Comparison of ENCODE assay signal across 10 mouse cellular contexts in genomic region chr2:27223012-27223421, GRCm38 (mm10). TPM values are rescaled to one million over a fixed set of nuclear protein-coding genes. Genes with fewer than 3 reads are reported as not detected.
DNase-seq lines count a peak whose midpoint lies in the region; TF ChIP-seq lines count a peak whose summit lies in the region.
"Had no signal": no experiment of that assay in that cellular context is flagged by ENCODE, and none has a peak within 500 bp of the region (broad histone marks: within the 10 kb centered on the region; RNA-seq: fewer than 3 reads in every experiment).

No protein-coding gene starts in this region.

- no peak for TF ChIP-seq CTCF in thymus, adult 2 months (IDR thresholded peaks at IDR 0.05; ENCODE audit: borderline replicate concordance, control insufficient read depth, extremely low read depth, insufficient read depth, low read length, poor library complexity)

- no peaks in the 10 kb centered on the region for H3K4me1 ChIP-seq in thymus, adult 2 months (replicated peaks; ENCODE audit: control insufficient read depth, insufficient read depth, low read length)

- no peak for TF ChIP-seq POLR2A in thymus, adult 2 months (IDR thresholded peaks at IDR 0.05; ENCODE audit: control insufficient read depth, extremely low read depth, insufficient read depth, low read length, poor library complexity)

- intact Hi-C loops in left cerebral cortex, postnatal 36 days (cut with DNase I): no loop called here

- peak; percentile 39 for DNase-seq in gastrocnemius, postnatal 25 days
- no peak for DNase-seq in gastrocnemius, adult 18-20 months (ENCODE audit: low spot score)
- DNase-seq in brain, adult 2 months (ENCODE audit: low read depth, low spot score): peak; percentile 91
- DNase-seq in cerebellum, postnatal 36 days: peak; percentile 58
- peak; percentile 76 to 82 for DNase-seq in left cerebral cortex, postnatal 36 days (ENCODE audit: low spot score in 2 of 2)
- DNase-seq in kidney, postnatal 14 days: no peak
- no peak for DNase-seq in embryo, embryonic 9.5 days (ENCODE audit: extremely low spot score)
- DNase-seq in thymus, adult 2 months: no peak

- WGBS in thymus, adult 2 months: 97% methylated on average over 7 of the region's 7 CpGs

- no peak overlapping the region for H3K27ac ChIP-seq in thymus, adult 2 months (ENCODE audit: control insufficient read depth, insufficient read depth, low read length)
- H3K27ac ChIP-seq: limb, embryonic 15.5 days; stomach, postnatal 0 days had no signal

- H3K4me3 ChIP-seq in thymus, adult 2 months (ENCODE audit: control insufficient read depth, insufficient read depth, low read length): no peak overlapping the region
- H3K4me3 ChIP-seq: limb, embryonic 15.5 days had no signal

- H3K27me3 ChIP-seq in thymus, adult 2 months (ENCODE audit: control insufficient read depth, insufficient read depth, low read length): no peaks in the 10 kb centered on the region
- H3K27me3 ChIP-seq: limb, embryonic 15.5 days had no signal

- no peaks in the 10 kb centered on the region for H3K36me3 ChIP-seq in thymus, adult 2 months (ENCODE audit: control insufficient read depth, insufficient read depth, low read length)
- H3K36me3 ChIP-seq: limb, embryonic 15.5 days had no signal

RNA-seq across cellular contexts. Expression of gene Sardh, which starts 25.1 kb away (rescaled TPM):
- total RNA-seq in gastrocnemius, postnatal 25 days (2021): 1 to 10 TPM; 2.4 to 2.5 TPM
- total RNA-seq in gastrocnemius, adult 18-20 months (2021): under 1 TPM; 0.82 to 0.85 TPM
- total RNA-seq in left cerebral cortex, postnatal 36 days (2021): 10 to 100 TPM in 1 of 2 experiments, 1 to 10 TPM in 1; 7.4 to 10.8 TPM
- polyA plus RNA-seq in thymus, adult 2 months (2012; rRNA removed): 10.5 and 12.3 TPM in 2 replicates

RNA-seq across cellular contexts. Expression of gene Dbh, which starts 58.0 kb away (rescaled TPM):
- total RNA-seq in gastrocnemius, postnatal 25 days (2021): not detected
- total RNA-seq in gastrocnemius, adult 18-20 months (2021): not detected
- total RNA-seq in left cerebral cortex, postnatal 36 days (2021): under 1 TPM; 0.41 to 0.44 TPM
- 0.41 and 0.69 TPM in 2 replicates for polyA plus RNA-seq in thymus, adult 2 months (2012; rRNA removed)

Comparison
In these comparisons a context has a peak if more than half of its experiments do, and no peak if none do; other contexts are left out.
1. DNase-seq: peak in gastrocnemius, postnatal 25 days (single experiment), brain, adult 2 months (single experiment), cerebellum, postnatal 36 days (2 of 2) and left cerebral cortex, postnatal 36 days (2 of 2); none in gastrocnemius, adult 18-20 months (single experiment), kidney, postnatal 14 days (single experiment), embryo, embryonic 9.5 days (single experiment) and thymus, adult 2 months (single experiment).